Mouse (Mus musculus): ENCODE data around the gene Tns3.

Gene Tns3

DNA sequence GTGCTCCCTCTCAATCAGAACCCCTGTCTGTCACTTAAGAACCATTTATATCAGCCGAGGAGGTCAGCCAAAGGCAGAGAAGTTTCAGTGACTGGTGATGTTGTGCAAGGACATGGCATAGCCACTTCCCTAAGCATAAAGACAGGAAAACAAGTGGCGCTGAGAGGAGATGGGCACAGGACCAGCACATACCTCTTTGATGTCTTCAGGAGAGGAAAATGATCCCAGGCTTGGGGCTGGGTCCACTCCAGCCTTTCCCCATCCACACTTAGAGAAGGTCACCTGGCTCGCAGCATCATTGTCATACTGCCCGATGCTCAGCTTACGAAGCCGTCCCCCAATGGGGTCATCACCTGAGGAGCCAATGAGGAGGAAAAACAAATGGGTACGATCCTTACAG is 185.0 kb downstream of the Tns3 start:
- no peak for DNase-seq (ENCODE audit: low spot score in 2 of 2)

DNA sequence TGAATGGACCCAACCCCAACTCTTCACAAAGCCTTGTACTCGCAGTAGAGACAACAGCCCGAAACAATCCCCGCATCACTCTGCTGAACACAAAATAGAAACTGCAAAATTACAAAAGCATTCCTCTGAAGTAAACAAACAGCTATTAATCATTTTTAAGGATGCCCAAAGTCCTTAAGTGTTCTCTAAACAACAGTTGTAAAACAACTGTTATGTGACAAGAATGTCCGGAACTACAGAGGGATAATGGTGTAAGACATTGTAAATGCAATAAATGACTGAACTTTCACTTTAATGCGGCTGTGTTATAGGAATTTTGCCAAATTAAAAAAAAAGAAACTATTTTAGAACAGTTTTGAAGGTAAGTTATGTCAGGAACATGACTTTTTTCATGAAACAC is 190.7 kb downstream of the Tns3 start:
- no peak for DNase-seq (ENCODE audit: low spot score in 2 of 2)

DNA sequence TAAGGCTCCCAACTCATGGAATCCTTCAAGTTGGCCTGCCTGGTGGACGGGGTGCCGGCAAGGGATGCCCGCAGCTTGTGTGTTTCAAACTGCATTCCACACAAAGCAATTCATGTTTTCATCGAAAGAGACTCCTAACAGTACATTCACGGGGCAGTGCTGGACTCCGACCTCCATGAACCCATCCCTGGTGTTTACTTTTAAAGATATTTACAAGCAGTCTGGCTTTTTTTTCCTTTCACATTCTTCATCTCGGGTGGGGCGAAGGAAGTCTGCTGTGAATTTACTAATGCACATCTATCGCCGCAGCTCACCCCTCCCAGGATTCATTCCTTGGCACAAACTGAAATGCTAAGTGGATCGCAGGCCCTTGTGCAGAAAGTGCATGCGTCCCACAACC is 191.9 kb downstream of the Tns3 start:
- DNase-seq (ENCODE audit: low spot score in 2 of 2): no peak

DNA sequence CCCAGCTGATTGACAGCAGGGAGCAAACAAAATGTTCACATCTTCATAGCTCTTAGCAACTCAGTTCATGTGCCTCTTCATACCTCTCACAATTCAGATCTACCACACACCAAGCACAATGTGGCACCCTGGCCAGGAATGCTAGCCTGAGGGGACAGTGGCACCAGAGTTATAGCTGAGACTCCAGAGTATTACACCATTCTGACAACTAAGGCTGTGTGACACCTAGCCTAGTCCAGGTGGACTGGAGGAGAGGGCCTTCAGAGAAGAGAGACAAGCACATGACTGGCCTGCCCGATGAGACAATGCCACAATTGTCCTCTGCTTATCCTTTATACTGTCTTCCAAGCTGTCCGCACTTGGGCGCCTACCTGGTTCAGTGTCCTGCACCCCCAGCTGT is 192.8 kb downstream of the Tns3 start:
- DNase-seq (ENCODE audit: low spot score in 2 of 2): no peak

DNA sequence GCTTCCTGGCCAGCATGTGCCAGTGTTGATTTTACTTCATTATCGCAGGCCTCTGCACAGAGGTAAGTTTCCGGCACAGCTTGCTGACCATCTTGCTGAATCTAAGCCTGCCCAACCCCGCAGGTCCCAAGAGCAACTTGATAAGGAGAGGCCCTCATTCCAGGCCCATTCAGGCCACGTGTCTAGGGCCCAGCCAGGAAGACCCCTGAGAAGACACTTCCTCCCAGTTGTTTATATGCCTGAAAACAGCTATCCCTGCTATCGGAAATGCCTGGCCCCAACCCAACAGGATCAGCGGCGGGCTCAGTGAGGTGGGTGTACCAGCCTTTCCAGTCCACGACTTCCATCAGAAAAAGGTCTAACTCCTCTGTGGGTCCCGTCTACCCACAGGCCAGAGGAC is 194.8 kb downstream of the Tns3 start:
- no peak for DNase-seq (ENCODE audit: low spot score in 2 of 2)

DNA sequence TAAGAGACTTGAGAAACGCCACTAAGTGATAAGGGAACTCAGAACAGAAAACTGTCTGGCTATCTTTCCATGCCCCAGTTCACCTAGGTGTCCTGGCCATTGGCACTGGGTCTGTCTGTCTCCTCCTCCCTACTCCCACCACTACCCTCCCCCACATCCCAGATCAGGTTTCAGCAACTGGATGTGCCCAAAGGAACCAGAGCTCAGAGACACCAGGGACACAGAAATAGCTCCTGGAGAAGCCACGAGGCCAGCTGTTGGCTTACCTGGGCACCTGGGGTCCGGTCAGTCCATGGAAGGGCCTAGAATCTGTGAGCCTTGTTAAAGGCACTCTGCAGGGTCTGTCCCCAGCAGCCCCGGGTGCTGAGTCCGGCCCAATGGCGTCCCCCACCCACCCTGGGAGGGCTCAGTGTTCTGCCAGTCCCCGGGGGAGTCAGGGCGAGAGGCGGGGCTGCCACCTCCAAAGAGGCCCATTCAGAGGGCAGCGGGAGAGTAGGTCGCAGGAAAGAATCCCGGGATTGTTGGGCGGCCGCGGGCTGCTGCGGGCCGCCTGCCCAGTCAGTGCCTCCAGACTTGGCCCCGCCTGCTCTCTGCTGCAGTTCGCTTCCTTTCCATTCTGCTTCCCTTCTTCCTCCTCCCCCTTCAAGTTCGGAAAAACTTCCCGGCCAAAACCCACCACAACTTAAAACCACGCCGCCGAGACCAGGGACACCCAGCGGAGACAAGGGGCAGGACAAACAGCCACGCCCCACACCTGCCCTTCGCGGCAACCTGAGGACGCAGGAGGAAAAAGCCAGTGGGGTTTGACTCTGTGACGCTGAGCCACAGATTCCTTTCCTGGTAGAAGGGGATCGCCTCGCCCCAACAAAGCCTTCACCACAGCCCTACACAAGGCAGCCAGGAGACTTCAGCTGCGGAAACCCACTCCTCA is 195.9 kb downstream of the Tns3 start:
- peak in 1 of 2 experiments; percentile 73 for DNase-seq (ENCODE audit: low spot score in 2 of 2)

DNA sequence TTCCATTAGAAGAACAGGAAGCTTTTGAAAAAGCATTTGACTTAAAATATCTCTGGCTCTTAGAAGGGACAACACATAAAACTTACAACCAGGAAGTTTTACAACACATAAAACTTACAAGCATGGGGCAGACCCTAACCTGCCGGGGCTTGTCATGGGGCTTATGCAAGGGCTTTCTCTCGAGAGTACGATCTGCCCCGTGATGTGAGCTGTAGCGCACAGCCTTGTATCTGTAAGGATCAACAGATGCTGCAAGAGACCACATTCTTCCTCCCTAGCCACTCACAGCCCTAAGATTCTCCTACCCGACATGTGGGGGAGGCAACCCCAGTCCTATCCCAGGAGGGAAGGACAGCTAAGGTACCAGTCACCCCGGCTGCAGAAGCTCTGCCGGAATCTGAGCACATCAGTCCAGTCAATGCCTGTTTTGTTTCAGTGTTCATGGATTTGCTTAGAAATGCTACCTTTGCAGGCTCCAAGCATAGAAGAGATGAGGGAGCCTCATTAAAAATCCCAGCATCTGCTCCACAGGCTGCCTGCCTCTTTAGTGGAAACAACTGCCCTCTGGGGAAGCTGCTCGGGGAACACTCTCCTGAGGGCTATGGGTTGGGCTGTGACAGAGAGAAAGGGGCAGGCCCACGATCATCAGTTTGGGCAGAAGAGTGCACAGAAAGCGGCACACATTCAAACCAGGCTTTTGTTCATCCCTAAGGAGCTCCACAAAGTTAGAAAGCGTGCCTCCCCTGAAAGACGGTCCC is 196.8 kb downstream of the Tns3 start:
- DNase-seq (ENCODE audit: low spot score in 2 of 2): no peak

DNA sequence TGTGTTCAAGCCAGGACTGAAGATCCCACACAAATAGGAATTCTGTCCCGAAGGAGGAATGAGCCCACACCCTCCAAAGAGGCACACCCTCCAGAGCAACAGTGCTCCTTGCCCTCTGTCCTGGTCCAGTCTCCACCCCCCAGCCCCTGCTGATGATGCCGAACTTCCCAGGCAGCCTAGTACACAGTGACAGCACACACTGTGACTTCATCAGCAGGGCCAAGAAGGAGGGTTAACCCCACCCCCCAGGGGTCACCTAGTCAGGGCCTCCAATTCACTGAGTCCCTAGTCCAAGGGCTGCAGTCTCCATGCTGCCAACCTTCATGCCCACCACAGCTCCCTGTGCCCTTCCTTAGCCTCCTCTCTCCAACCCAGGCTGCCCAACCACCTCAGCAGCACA is 200.5 kb downstream of the Tns3 start:
- DNase-seq (ENCODE audit: low spot score in 2 of 2): no peak

DNA sequence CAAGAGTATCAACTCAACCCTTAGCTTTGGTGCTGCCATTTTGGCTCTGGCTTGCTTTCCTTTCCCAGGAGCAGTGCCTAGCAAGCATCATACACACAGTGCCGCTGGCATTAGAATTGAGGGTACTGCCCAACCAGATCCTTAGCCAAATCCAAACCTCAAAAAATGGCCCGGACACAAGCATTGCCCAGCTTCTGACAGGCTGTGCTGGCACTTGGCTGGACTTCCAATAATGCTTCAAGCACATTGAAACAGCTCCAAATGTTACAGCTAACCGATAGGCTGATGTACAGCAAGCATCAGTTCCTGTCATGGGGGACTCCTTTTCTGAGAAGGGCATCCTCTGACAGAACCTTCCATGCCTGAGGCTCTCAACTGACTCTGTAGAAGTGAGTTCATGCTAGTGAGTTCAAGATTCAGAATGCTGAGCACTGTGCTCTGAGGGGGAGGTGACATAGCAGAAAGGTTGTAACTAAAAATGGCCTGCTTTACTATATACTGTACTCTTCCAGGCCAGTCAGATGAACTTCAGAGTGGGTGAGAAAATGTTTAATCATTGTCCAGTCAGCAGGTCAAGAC is 201.4 kb downstream of the Tns3 start:
- DNase-seq (ENCODE audit: low spot score in 2 of 2): no peak

DNA sequence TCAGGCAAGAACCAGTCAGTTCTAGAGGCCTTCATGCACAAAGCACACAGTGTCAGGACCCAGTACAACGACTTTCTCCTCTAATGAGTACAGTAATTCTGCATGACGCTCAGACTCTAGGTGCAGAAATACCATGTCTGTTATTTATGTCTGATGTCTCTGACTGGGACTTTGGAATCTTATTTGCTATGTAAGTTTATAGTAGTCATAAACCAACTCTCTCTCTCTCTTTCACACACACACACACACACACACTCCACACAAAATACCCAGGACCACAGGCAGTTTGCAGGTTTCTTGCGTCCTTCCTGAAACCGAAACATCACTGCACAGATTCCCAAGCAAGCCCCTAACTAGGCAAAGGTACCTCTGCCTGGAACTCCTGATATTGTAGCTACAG is 203.5 kb downstream of the Tns3 start:
- DNase-seq (ENCODE audit: low spot score in 2 of 2): no peak

DNA sequence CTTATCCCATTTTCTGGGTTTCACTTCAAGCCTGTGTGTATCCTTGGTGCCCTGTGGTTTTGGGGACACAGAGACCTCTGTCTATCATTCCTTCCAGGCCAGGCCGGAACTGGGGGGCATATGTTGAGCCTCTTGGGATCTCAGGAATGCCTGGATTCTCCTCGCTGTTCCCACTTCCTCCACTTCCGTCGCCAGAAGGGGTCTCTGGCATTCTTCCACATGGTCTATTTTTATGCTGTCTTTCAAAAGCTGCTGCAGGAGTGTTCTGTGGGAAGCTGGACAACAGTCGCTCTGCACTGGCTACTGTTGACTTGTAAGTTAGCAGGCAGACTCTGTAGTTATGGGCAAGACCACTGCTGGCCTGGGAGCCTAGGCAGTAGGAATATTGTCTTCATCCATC is 206.4 kb downstream of the Tns3 start:
- no peak for DNase-seq (ENCODE audit: low spot score in 2 of 2)

DNA sequence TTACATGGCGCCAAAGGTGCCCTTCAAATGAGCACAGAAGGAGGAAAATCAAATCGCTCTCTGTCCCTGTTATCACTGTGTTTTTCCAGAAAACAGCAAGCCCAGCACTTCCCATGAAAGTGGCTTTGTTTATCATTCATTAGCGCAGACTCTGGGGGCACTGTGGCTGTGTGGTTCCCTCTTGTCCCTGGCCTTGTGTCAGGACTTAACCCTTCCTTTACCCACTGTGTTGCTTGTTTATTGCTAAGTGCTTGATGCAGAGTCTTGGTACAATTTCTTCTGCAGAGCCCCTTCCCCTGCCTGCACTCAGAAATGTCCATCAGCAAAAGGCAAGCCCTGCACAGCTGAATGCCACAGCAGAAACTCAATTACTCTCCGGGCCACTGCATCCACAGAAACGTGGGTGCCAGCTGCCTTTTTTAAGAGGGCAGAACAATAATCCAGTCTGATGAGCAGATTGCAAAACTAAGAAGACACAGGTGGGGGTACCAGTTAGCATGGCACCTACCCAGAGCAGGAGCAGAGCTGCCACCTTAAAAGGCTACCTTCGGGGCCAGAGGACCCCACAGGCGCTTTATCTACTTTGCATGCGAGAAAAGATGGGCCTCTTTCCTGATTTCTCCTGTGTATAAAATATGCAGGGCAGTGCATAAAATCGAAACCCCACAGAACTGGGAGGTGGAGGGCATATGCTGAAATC is 207.6 kb downstream of the Tns3 start:
- no peak for DNase-seq (ENCODE audit: low spot score in 2 of 2)

DNA sequence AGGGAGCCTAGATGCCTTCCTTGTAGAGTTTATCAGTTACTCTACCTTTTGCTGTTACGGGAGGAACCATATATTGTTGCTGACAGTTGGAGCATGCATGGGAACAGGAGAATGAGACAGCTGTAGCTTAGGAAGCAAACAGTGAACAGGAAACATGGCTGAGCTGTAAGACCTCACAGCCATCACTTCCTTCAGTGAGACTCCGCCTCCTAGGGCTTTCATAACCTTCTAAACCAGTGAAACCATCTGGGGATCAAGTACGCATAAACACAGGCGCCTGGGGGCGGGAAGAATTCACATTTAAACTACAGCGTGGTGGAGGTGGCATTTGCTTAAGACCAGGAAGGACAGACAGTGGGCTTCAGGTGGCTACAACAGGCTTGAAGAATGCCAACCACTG is 208.7 kb downstream of the Tns3 start:
- DNase-seq (ENCODE audit: low spot score in 2 of 2): no peak

DNA sequence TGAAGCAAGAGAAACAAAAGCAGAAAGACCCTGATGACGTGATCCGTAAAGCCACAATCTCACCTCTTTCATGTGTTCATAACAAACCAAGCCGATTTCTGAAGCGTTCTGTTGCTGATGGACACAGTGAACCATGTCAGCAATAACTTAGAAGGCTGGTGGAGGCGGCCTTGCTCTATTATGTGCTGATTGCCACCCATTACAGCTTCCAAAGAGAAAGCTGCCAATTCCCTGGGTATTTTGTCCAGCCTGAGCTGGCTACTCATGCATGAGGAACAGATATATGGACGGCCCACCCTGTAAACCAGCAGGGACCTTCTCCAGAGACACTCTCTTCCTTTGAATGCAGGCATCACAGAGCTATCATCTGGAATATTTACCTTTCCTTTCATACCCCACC is 211.1 kb downstream of the Tns3 start:
- no peak for DNase-seq (ENCODE audit: low spot score in 2 of 2)

DNA sequence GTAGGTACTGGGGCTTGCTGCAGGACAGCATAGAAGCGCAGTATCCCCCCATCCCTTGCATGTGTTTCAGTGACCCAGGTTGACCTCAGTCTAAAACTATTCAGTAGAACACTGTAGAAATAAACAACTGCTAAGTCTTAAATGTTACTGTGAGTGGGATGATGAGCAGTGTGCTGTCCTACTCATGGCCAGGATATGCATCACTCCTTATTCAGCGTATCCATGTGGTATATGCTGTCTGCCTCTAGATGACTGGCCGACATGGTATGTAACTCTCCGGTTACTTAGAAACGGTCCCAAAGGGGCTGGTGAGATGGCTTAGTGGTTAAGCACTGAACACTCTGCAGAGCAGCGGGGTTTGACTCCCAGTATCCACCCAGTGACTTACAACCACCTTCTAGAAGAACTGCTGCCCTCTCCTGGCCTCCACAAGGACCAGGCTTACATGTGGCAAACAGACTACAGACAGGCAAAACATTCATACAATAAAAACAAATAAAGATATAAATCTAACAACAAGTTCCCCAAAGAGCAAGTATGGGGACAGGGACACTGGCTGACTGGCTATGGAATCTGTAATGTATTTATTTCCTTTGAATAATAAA is 212.6 kb downstream of the Tns3 start:
- DNase-seq (ENCODE audit: low spot score in 2 of 2): no peak

DNA sequence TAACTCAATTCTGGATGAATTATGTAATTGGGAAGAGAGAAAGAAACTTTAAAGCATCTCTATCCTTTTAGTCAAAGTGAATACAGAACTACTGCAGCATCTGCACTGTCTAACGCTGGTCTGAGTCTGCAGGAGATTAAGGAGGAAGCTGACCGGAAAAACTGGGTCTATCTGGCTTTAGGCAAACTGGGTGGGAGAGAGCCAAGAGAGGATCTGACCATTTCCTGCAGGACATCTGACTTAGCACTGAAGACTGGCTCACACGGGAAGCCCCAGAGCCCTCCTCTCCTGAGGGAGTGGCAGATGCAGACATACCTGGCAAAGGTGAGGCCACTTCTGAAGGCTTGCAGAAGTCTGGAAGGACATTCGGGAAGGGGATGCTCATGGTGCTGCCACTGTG is 213.8 kb downstream of the Tns3 start:
- DNase-seq (ENCODE audit: low spot score in 2 of 2): no peak

DNA sequence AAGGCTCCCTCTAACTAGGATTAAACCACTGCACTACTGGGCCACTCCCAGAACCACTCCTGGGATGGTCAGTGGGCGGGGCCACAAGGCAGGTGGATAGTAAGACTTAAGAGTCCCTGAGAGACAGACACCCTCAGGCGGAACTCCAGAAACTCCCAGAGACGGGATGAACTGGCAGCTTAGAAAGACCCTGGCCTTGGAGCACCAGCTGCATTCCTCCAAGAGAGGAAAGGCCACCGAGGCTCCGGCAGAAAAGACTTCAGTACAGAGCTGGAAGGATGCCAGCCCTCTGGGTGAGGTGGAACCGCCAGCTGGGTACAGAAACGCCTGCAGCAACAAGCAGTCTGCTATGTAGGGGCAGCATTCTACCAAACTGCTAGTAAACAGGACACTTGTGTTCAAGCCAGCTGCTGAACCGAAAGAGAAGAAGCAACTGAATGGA is 218.4 kb downstream of the Tns3 start:
- DNase-seq (ENCODE audit: low spot score in 2 of 2): peak in 1 of 2 experiments; percentile 75

DNA sequence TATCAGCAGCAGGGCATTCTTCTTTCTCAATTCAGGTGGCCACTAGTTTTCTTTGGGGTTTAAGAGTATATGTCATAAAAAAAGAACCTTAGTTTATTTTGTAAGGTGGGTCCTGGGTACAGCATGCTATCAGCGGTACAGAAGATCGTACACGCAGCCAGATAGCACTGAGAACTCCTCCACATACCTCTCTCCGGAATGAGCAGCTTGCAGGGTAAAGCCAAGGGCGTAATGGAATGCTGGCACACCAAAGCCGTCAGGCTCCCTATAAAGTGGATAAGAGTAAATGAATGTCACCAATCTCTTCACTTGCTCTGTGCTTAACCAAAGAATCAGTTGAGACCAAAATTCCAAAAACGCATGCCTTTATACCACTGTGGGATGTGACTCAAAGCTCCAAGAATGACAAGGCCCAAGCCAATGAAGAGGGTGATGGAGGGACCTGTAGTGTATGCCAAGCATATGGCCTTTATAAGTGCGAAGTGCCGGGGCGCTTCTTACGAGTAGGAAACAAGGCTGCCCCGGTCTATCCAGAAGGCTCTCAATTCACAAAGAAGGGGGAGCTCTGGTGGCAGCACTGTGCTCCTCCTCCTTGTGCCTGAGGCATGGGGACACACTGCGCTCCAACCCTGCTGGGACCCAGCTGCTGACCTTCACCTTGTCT is 219.4 kb downstream of the Tns3 start:
- no peak for DNase-seq (ENCODE audit: low spot score in 2 of 2)

DNA sequence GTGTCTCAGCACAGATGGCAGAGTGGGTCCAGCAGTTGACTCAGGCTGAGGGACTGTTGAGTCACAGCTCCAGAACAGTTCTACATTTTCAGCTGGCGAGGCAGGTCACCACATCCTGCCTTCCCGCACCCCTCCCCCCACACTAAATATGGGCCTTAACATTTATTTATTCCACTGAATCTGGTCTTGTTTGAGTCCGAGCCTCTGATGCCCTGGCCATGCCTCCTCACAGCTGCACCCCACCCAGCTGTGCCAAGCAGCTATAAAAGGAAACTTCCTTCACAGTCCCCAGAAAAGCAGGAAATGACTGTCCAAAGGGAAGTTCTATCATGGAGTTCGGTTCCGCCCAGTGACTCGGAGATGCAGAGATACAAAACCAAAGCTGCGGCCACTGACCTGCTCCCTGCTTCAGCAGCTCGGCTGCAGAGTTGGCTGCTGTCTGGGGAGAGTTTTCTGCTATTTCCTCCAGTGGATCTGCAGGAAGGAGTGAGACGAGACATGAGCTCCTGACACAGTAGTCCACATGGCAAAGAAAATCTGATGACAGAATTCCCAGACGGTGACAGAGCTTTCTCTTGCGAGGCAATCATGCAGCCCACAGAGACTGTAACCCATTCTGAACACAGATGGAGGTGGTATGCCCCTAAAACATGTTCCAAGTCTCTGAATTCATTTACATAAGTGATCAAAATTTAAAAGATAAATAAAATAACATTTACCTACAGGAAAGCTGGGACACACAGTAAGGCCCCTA is 220.6 kb downstream of the Tns3 start:
- no peak for DNase-seq (ENCODE audit: low spot score in 2 of 2)

DNA sequence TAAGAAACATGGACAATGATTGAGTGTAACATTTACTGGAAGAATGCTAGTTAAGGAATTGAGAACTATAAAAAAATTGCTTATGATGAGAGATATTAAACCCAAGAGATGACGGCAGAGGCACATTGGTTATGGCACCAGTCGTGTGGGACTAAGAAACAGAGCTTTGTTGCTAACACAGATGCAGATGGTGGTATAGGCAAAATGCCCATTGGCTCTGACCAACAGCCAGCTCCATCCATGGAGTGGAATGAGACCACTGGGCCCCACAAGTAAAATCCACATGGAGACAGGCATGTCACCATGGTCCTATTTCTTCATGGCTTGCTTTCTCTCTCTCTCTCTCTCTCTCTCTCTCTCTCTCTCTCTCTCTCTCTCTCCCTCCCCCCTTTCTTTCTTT is 223.6 kb downstream of the Tns3 start:
- no peak for DNase-seq (ENCODE audit: low spot score in 2 of 2)

Data from urinary bladder, postnatal 4 days (tissue).